Mouse (Mus musculus) kidney, postnatal 36 days (tissue): ENCODE results near the gene Car6.

Experiments
- DNase-seq, 2 experiments: peaks; one replicate each; pipeline ENCODE4 v3.0.0; 2021 to 2022; ENCODE audit warnings: mixed read lengths in 2 of 2

Car6 gene

GRCm38 (mm10) chr4:150228581-150229348 is 27.6 kb upstream of the Car6 start:
- DNase-seq, result peak in 1 of 2 experiments; percentile 39

- DNase-seq, result peak; percentile 83 to 88
Measured at GRCm38 (mm10) chr4:150226818-150227688, 25.9 kb upstream of the Car6 start.

GRCm38 (mm10) chr4:150225700-150226099 is 24.6 kb upstream of the Car6 start:
- DNase-seq, result no peak

- no peak for DNase-seq
Measured at GRCm38 (mm10) chr4:150223830-150224229, 22.7 kb upstream of the Car6 start.

GRCm38 (mm10) chr4:150221017-150221640 is 20.0 kb upstream of the Car6 start:
- peak; percentile 74 to 87 for DNase-seq

DNA sequence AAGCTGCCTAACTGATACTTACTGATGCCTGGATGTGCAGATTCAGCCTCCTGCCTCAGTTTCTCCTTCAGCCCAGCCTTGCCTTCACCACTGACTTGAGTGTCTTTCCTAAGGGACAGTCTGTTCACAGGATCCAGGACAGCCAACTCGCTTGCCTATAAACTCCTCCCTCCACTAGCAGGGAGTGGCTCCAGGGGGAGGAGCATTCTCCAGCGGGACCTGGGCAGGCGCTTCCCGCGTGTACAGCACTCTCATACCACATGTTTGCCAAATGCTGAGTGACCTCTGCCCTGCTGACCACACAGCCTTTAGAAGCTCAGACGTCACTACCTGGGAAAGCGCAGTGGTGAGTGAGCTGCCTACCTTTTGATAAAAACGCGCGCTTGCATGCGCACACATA is 19.5 kb upstream of the Car6 start:
- DNase-seq, result peak; percentile 90

- peak; percentile 62 to 85 for DNase-seq
Measured at GRCm38 (mm10) chr4:150219501-150220292, 18.6 kb upstream of the Car6 start.

GRCm38 (mm10) chr4:150217935-150218334 is 16.8 kb upstream of the Car6 start:
- DNase-seq, result no peak

DNA sequence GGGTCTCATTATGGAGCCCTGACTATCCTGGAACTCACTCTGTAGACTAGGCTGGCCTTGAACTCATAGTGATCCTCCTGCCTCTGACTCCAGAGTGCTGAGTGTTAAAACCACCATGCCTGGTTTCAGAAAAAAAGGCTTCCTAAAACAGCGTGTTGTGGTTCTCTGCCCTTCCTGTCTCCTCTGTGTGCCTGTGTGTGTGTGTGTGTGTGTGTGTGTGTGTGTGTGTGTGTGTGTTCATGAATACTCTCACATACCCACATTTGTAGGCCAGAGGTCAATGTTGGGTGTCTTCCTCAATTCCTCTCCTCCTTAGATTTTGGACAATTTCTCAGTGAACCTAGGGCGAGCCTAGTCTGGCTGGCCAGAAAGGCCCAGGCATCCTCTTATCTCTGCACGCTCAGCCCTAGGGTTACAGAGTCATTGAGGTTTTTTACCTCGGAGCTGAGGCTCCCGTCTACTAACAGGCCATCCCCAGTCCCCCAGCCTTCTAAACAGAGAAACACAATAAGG is 16.0 kb upstream of the Car6 start:
- DNase-seq, result no peak

- no peak for DNase-seq
Measured at GRCm38 (mm10) chr4:150216423-150216822, 15.3 kb upstream of the Car6 start.

GRCm38 (mm10) chr4:150213910-150214309 is 12.8 kb upstream of the Car6 start:
- peak in 1 of 2 experiments; percentile 38 for DNase-seq

DNA sequence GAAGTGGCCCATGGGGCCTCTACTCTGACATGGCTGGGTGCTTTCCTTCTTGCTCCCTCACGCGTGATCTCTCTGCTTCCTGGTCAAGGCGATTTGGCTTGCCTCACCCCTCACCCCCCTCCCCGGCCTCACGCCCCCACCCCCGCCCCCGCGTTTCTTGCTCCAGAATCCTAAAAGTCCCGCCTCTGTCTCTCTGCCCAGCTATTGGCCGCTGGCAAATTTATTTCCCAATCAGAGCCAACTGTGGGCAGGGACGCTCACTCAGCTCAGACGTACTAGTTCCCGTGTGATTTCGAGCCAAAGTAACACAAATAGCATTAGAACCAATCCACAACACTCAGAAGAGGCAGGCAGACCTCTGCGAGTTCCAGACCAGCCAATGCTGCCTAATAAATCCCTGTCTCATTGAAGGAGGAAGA is 11.4 kb upstream of the Car6 start:
- peak; percentile 51 to 63 for DNase-seq

- no peak for DNase-seq
Measured at GRCm38 (mm10) chr4:150211930-150212552, 10.9 kb upstream of the Car6 start.

- no peak for DNase-seq
Measured at GRCm38 (mm10) chr4:150210306-150210705, 9.2 kb upstream of the Car6 start.

- DNase-seq, result no peak
Measured at GRCm38 (mm10) chr4:150209751-150210150, 8.6 kb upstream of the Car6 start.

DNA sequence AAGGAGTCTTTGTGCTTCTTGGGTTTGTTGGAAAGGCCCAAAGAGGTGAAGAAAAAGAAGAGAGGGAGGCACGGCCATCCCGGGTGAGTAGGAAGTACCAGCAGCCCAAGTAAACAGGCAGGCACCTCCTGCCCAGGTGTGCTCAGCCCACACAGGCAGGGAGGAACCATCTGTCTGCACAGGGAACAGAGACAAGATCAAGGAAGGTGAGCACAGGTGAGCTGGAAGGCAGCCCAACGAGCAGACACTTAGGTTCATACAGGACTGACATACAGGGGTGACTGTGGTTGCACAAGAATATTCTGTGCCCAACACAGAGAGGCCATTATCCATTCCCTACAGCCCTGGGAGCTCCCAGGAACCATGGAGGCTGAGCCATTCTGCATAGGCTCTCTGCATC is 3.7 kb upstream of the Car6 start:
- no peak for DNase-seq

DNA sequence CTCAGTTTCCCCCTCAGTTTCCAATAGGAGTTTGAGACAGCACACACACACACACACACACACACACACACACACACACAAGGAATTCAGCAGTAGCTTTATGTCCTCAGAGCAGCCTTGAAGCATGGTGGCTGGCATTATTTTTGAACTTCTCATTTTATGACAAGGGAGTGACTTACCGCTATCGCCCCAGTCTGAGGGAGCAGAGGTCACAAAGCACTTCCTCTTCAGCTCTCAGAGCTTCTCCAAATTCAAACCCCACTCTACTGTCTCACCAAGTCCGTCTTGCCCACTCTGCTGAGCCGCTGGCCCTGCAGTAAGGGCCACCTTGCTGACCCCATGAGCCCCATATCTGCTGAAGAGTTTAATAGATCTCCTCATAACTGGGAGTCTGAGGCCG is 1.6 kb upstream of the Car6 start:
- no peak for DNase-seq

GRCm38 (mm10) chr4:150198268-150198667 is 2.9 kb downstream of the Car6 start:
- no peak for DNase-seq

- DNase-seq, result peak; percentile 37 to 80
Measured at GRCm38 (mm10) chr4:150193915-150194314, 7.2 kb downstream of the Car6 start.

- no peak for DNase-seq
Measured at GRCm38 (mm10) chr4:150192199-150192598, 8.9 kb downstream of the Car6 start.

GRCm38 (mm10) chr4:150188236-150188635 is 12.9 kb downstream of the Car6 start:
- no peak for DNase-seq

DNA sequence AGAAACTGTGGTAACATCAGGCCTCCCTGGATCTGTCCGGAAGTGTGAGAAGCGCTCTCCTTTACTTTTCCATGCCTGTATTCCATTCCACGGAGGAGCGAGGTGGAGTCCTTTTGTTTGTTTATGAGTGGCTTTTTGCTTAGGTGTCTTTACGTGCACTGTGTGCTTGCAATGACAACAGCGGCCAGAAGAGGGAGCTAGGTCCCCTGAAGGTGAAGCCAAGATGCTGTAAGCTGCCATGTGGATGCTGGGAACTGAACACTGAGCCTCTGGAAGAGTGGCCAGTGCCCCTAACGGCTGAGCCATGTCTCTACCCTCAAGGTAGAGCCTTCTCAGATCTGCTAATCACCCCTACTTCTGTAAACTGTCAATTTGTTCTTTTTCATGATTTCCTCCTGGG is 19.8 kb downstream of the Car6 start:
- DNase-seq, result peak in 1 of 2 experiments; percentile 31
